9 mouse cellular contexts compared by ENCODE assay signal in genomic region chr7:18896536-18896935, GRCm38 (mm10). TPM values are rescaled to one million over a fixed set of nuclear protein-coding genes. Genes with fewer than 3 reads are reported as not detected.
DNase-seq lines count a peak whose midpoint lies in the region; ATAC-seq and TF ChIP-seq lines count a peak whose summit lies in the region.
"Had no signal": no experiment of that assay in that cellular context is flagged by ENCODE, and none has a peak within 500 bp of the region (broad histone marks: within the 10 kb centered on the region; RNA-seq: fewer than 3 reads in every experiment).

No protein-coding gene starts in this region.

- ATAC-seq in kidney, embryonic 14.5 days (ENCODE audit: low FRiP score, low TSS enrichment): no peak
- ATAC-seq in hindbrain, postnatal 0 days: 0 out of 2 replicates have a peak, but pooled peaks have one; percentile 18
- no peak for ATAC-seq in forebrain, embryonic 12.5 days (ENCODE audit: low FRiP score)

- H3K9ac ChIP-seq in kidney, embryonic 14.5 days (ENCODE audit: low read depth, low read length): no peak overlapping the region
- no peak overlapping the region for H3K9ac ChIP-seq in MEL (ENCODE audit: control insufficient read depth, low read depth, low read length, poor library complexity, severe bottlenecking)
- no peak overlapping the region for H3K9ac ChIP-seq in hindbrain, postnatal 0 days (replicated peaks; ENCODE audit: low read length)
- H3K9ac ChIP-seq in forebrain, embryonic 12.5 days: no peak overlapping the region
- H3K9ac ChIP-seq: heart, embryonic 15.5 days; midbrain, embryonic 12.5 days had no signal

- no peaks in the 10 kb centered on the region for H3K27me3 ChIP-seq in kidney, embryonic 14.5 days (ENCODE audit: control insufficient read depth, insufficient read depth, low read length)
- no peaks in the 10 kb centered on the region for H3K27me3 ChIP-seq in MEL (ENCODE audit: control insufficient read depth in 1 of 2, insufficient read depth in 2 of 2, low read length in 2 of 2)
- no peaks in the 10 kb centered on the region for H3K27me3 ChIP-seq in hindbrain, postnatal 0 days (ENCODE audit: insufficient read depth, low read length)
- H3K27me3 ChIP-seq in forebrain, embryonic 12.5 days: peaks cover 31% of the 10 kb centered on the region

- TF ChIP-seq CTCF in MEL (IDR thresholded peaks at IDR 0.05 in 2 of 3, conservative IDR thresholded peaks at IDR 0.05 in 1 of 3; ENCODE audit: control insufficient read depth in 1 of 3, insufficient read depth in 1 of 3, low read depth in 2 of 3, low read length in 3 of 3, poor library complexity in 1 of 3, severe bottlenecking in 1 of 3): peak; percentile 36 to 58 (median 44); a peak in 5 of 6 replicates
- TF ChIP-seq CTCF in hindbrain, postnatal 0 days (IDR thresholded peaks at IDR 0.05; ENCODE audit: low read depth): peak; percentile 76

- DNase-seq in kidney, adult 18-20 months: peak; percentile 53
- DNase-seq in MEL (ENCODE audit: low read depth, low spot score): no peak
- peak; percentile 64 for DNase-seq in brain, adult 2 months (ENCODE audit: low read depth, low spot score)
- DNase-seq in hindbrain, postnatal 0 days (ENCODE audit: low spot score): peak; percentile 72
- DNase-seq in mesoderm, embryonic 11.5 days (ENCODE audit: low read depth, low spot score): peak; percentile 43

- WGBS in kidney, embryonic 14.5 days: 39% methylated on average over 5 of the region's 5 CpGs
- WGBS in hindbrain, postnatal 0 days: 23% methylated on average over 5 of the region's 5 CpGs
- WGBS in forebrain, embryonic 12.5 days: 37% methylated on average over 5 of the region's 5 CpGs

- no peaks in the 10 kb centered on the region for H3K9me3 ChIP-seq in kidney, embryonic 14.5 days (ENCODE audit: control insufficient read depth, low read length)
- no peaks in the 10 kb centered on the region for H3K9me3 ChIP-seq in MEL (replicated peaks; ENCODE audit: insufficient read depth, low read length)
- H3K9me3 ChIP-seq in hindbrain, postnatal 0 days (ENCODE audit: low read length): no peaks in the 10 kb centered on the region
- H3K9me3 ChIP-seq in forebrain, embryonic 12.5 days: no peaks in the 10 kb centered on the region
- H3K9me3 ChIP-seq: heart, embryonic 15.5 days; midbrain, embryonic 12.5 days had no signal

- H3K36me3 ChIP-seq in kidney, embryonic 14.5 days (ENCODE audit: control insufficient read depth, insufficient read depth, low read length): peaks cover 22% of the 10 kb centered on the region; the same call in 1 of the 2 replicates
- H3K36me3 ChIP-seq in MEL (ENCODE audit: control insufficient read depth in 1 of 2, insufficient read depth in 2 of 2, low read length in 2 of 2): peaks cover 0 to 2% of the 10 kb centered on the region in 2 experiments; a peak in 1 of 4 replicates
- H3K36me3 ChIP-seq in hindbrain, postnatal 0 days (ENCODE audit: insufficient read depth, low read length): no peaks in the 10 kb centered on the region
- peaks cover 30% of the 10 kb centered on the region for H3K36me3 ChIP-seq in forebrain, embryonic 12.5 days (replicated peaks)

- no peak overlapping the region for H3K4me3 ChIP-seq in kidney, embryonic 14.5 days (ENCODE audit: low read length)
- H3K4me3 ChIP-seq in MEL (ENCODE audit: control insufficient read depth in 1 of 2, insufficient read depth in 1 of 2, low read depth in 2 of 2, low read length in 2 of 2): no peak overlapping the region
- H3K4me3 ChIP-seq in hindbrain, postnatal 0 days (ENCODE audit: low read length): no peak overlapping the region
- no peak overlapping the region for H3K4me3 ChIP-seq in forebrain, embryonic 12.5 days (replicated peaks)
- H3K4me3 ChIP-seq: heart, embryonic 15.5 days; midbrain, embryonic 12.5 days had no signal

- no peak overlapping the region for H3K4me2 ChIP-seq in kidney, embryonic 14.5 days (replicated peaks; ENCODE audit: low read depth, low read length)
- no peak overlapping the region for H3K4me2 ChIP-seq in hindbrain, postnatal 0 days (ENCODE audit: low read depth, low read length)
- H3K4me2 ChIP-seq in forebrain, embryonic 12.5 days: no peak overlapping the region
- H3K4me2 ChIP-seq: heart, embryonic 15.5 days; midbrain, embryonic 12.5 days had no signal

- H3K27ac ChIP-seq in kidney, embryonic 14.5 days (ENCODE audit: low read depth, low read length): no peak overlapping the region
- no peak overlapping the region for H3K27ac ChIP-seq in MEL (ENCODE audit: control insufficient read depth, low read depth, low read length)
- no peak overlapping the region for H3K27ac ChIP-seq in hindbrain, postnatal 0 days
- H3K27ac ChIP-seq in forebrain, embryonic 12.5 days: no peak overlapping the region
- H3K27ac ChIP-seq: heart, embryonic 15.5 days; midbrain, embryonic 12.5 days had no signal

- TF ChIP-seq RAD21 in MEL (IDR thresholded peaks at IDR 0.05; ENCODE audit: low read depth, low read length): peak; percentile 57

- peaks cover 17% of the 10 kb centered on the region for H3K4me1 ChIP-seq in kidney, embryonic 14.5 days (ENCODE audit: control insufficient read depth, insufficient read depth, low read length)
- peaks cover 0 to 3% of the 10 kb centered on the region in 2 experiments; a peak in 1 of 4 replicates for H3K4me1 ChIP-seq in MEL (ENCODE audit: control insufficient read depth in 1 of 2, insufficient read depth in 2 of 2, low read length in 2 of 2)
- H3K4me1 ChIP-seq in hindbrain, postnatal 0 days (ENCODE audit: insufficient read depth, low read length): peaks cover 13% of the 10 kb centered on the region
- H3K4me1 ChIP-seq in forebrain, embryonic 12.5 days: peaks cover 26% of the 10 kb centered on the region

- TF ChIP-seq EP300 in MEL (IDR thresholded peaks at IDR 0.05; ENCODE audit: low read depth in 1 of 2, low read length in 2 of 2): no peak

- no peaks in the 10 kb centered on the region for H3K79me2 ChIP-seq in MEL (ENCODE audit: control insufficient read depth, insufficient read depth, low read length, poor library complexity)

- TF ChIP-seq POLR2A in MEL (IDR thresholded peaks at IDR 0.05; ENCODE audit: control insufficient read depth in 1 of 2, insufficient read depth in 1 of 2, low read depth in 1 of 2, low read length in 2 of 2, poor library complexity in 1 of 2): no peak

TF ChIP-seq in MEL, 35 proteins besides CTCF, POLR2A, EP300 and RAD21:
- TF ChIP-seq SMC3 (IDR thresholded peaks at IDR 0.05; ENCODE audit: low read depth, low read length) (peak; percentile 47), KAT2A (conservative IDR thresholded peaks at IDR 0.05; ENCODE audit: low read depth, low read length) (no peak)

RNA-seq across cellular contexts. Expression of gene Ccdc61, which starts 13.7 kb away (rescaled TPM):
- polyA plus RNA-seq in kidney, embryonic 14.5 days (2014; fragmentation: Nextera tagmentation; extraction: Ambion mirVana): 21.0 and 21.4 TPM in 2 replicates
- total RNA-seq in MEL (2012; rRNA removed): 19.7 TPM in 2 replicates
- polyA plus RNA-seq in MEL (2012; ENCODE audit: insufficient read depth in 1 of 2, insufficient read length in 2 of 2, low read depth in 1 of 2, low replicate concordance in 2 of 2, missing spikeins in 1 of 2): 10 to 100 TPM in 1 of 2 experiments, not detected in 1; 69.8 TPM
- 22.0 and 31.5 TPM in 2 replicates for total RNA-seq in hindbrain, postnatal 0 days (2014; rRNA removed)
- 32.9 and 35.2 TPM in 2 replicates for polyA plus RNA-seq in hindbrain, postnatal 0 days (2015; fragmentation: Nextera tagmentation; extraction: Ambion mirVana)
- polyA plus RNA-seq in forebrain, embryonic 12.5 days (2016; fragmentation: Nextera tagmentation; extraction: Ambion mirVana): 39.7 and 41.0 TPM in 2 replicates

RNA-seq across cellular contexts. Expression of gene Pglyrp1, which starts 25.4 kb away (rescaled TPM):
- 0.77 and 1.1 TPM in 2 replicates for polyA plus RNA-seq in kidney, embryonic 14.5 days (2014; fragmentation: Nextera tagmentation; extraction: Ambion mirVana)
- total RNA-seq in MEL (2012; rRNA removed): not detected in 2 replicates
- polyA plus RNA-seq in MEL (2012; ENCODE audit: insufficient read depth in 1 of 2, insufficient read length in 2 of 2, low read depth in 1 of 2, low replicate concordance in 2 of 2, missing spikeins in 1 of 2): under 1 TPM in 1 of 2 experiments, not detected in 1; 0.33 TPM
- total RNA-seq in hindbrain, postnatal 0 days (2014; rRNA removed): 29.7 and 30.2 TPM in 2 replicates
- 29.1 and 30.0 TPM in 2 replicates for polyA plus RNA-seq in hindbrain, postnatal 0 days (2015; fragmentation: Nextera tagmentation; extraction: Ambion mirVana)
- polyA plus RNA-seq in forebrain, embryonic 12.5 days (2016; fragmentation: Nextera tagmentation; extraction: Ambion mirVana): 1.8 and 3.1 TPM in 2 replicates

RNA-seq across cellular contexts. Expression of gene Nova2, which starts 29.2 kb away (rescaled TPM):
- 0.96 and 1.1 TPM in 2 replicates for polyA plus RNA-seq in kidney, embryonic 14.5 days (2014; fragmentation: Nextera tagmentation; extraction: Ambion mirVana)
- total RNA-seq in MEL (2012; rRNA removed): 0.03 and 0.04 TPM in 2 replicates
- under 1 TPM in 1 of 2 experiments, not detected in 1; 0.22 TPM for polyA plus RNA-seq in MEL (2012; ENCODE audit: insufficient read depth in 1 of 2, insufficient read length in 2 of 2, low read depth in 1 of 2, low replicate concordance in 2 of 2, missing spikeins in 1 of 2)
- 18.3 and 19.8 TPM in 2 replicates for total RNA-seq in hindbrain, postnatal 0 days (2014; rRNA removed)
- 9.2 and 9.7 TPM in 2 replicates for polyA plus RNA-seq in hindbrain, postnatal 0 days (2015; fragmentation: Nextera tagmentation; extraction: Ambion mirVana)
- 10.8 and 11.3 TPM in 2 replicates for polyA plus RNA-seq in forebrain, embryonic 12.5 days (2016; fragmentation: Nextera tagmentation; extraction: Ambion mirVana)

RNA-seq across cellular contexts. Expression of gene Mill2, which starts 56.8 kb away (rescaled TPM):
- 0.64 and 0.79 TPM in 2 replicates for polyA plus RNA-seq in kidney, embryonic 14.5 days (2014; fragmentation: Nextera tagmentation; extraction: Ambion mirVana)
- total RNA-seq in MEL (2012; rRNA removed): 0.08 TPM in 1 of 2 replicates, not detected in the other
- polyA plus RNA-seq in MEL (2012; ENCODE audit: insufficient read depth in 1 of 2, insufficient read length in 2 of 2, low read depth in 1 of 2, low replicate concordance in 2 of 2, missing spikeins in 1 of 2): under 1 TPM in 1 of 2 experiments, not detected in 1; 0.13 TPM
- total RNA-seq in hindbrain, postnatal 0 days (2014; rRNA removed): 1.1 and 1.5 TPM in 2 replicates
- polyA plus RNA-seq in hindbrain, postnatal 0 days (2015; fragmentation: Nextera tagmentation; extraction: Ambion mirVana): 0.72 and 0.79 TPM in 2 replicates
- polyA plus RNA-seq in forebrain, embryonic 12.5 days (2016; fragmentation: Nextera tagmentation; extraction: Ambion mirVana): 0.09 and 0.18 TPM in 2 replicates
